Mouse (Mus musculus) lung, postnatal 10 days (tissue): ENCODE data around the gene Msi2.
A peak's percentile ranks its signal among the peaks of the same experiment; 100 is the strongest.

ENCODE experiments used
- DNase-seq: peaks from one replicate; pipeline ENCODE4 v3.0.0; 2021

Msi2 gene

GRCm38 (mm10) chr11:88675526-88676353 is 42.6 kb downstream of the Msi2 start:
- no peak for DNase-seq

GRCm38 (mm10) chr11:88674075-88674474 is 44.2 kb downstream of the Msi2 start:
- peak; percentile 50 for DNase-seq

- DNase-seq = no peak
These were observed 47.4 kb downstream of the Msi2 start for GRCm38 (mm10) chr11:88670925-88671324.

- no peak for DNase-seq
These were observed 49.2 kb downstream of the Msi2 start for GRCm38 (mm10) chr11:88669106-88669505.

- DNase-seq = no peak
These were observed 50.0 kb downstream of the Msi2 start for GRCm38 (mm10) chr11:88668345-88668744.

GRCm38 (mm10) chr11:88665799-88666198 is 52.5 kb downstream of the Msi2 start:
- no peak for DNase-seq

- DNase-seq = no peak
These were observed 56.7 kb downstream of the Msi2 start for GRCm38 (mm10) chr11:88661444-88662180.

GRCm38 (mm10) chr11:88660404-88660803 is 57.9 kb downstream of the Msi2 start:
- DNase-seq = no peak

GRCm38 (mm10) chr11:88658926-88659325 is 59.4 kb downstream of the Msi2 start:
- no peak for DNase-seq

GRCm38 (mm10) chr11:88655786-88656185 is 62.5 kb downstream of the Msi2 start:
- no peak for DNase-seq

- no peak for DNase-seq
These were observed 63.1 kb downstream of the Msi2 start for GRCm38 (mm10) chr11:88655214-88655566.

GRCm38 (mm10) chr11:88654391-88655213 is 63.7 kb downstream of the Msi2 start:
- peak; percentile 28 for DNase-seq

- DNase-seq = peak; percentile 34
These were observed 68.0 kb downstream of the Msi2 start for GRCm38 (mm10) chr11:88650275-88650674.

- no peak for DNase-seq
These were observed 69.3 kb downstream of the Msi2 start for GRCm38 (mm10) chr11:88649009-88649408.

GRCm38 (mm10) chr11:88648407-88648806 is 69.9 kb downstream of the Msi2 start:
- DNase-seq = no peak

GRCm38 (mm10) chr11:88646493-88646892 is 71.8 kb downstream of the Msi2 start:
- DNase-seq = no peak

- no peak for DNase-seq
These were observed 72.5 kb downstream of the Msi2 start for GRCm38 (mm10) chr11:88645821-88646220.

GRCm38 (mm10) chr11:88644719-88645118 is 73.6 kb downstream of the Msi2 start:
- DNase-seq = no peak

GRCm38 (mm10) chr11:88639862-88640261 is 78.5 kb downstream of the Msi2 start:
- no peak for DNase-seq

GRCm38 (mm10) chr11:88638936-88639542 is 79.3 kb downstream of the Msi2 start:
- DNase-seq = no peak

GRCm38 (mm10) chr11:88638254-88638653 is 80.1 kb downstream of the Msi2 start:
- no peak for DNase-seq

GRCm38 (mm10) chr11:88636934-88637333 is 81.4 kb downstream of the Msi2 start:
- DNase-seq = no peak

GRCm38 (mm10) chr11:88636319-88636718 is 82.0 kb downstream of the Msi2 start:
- no peak for DNase-seq
